Mouse (Mus musculus) heart, embryonic 16.5 days (tissue): ENCODE measurements around the gene Lemd2. TPM values are rescaled to one million over a fixed set of nuclear protein-coding genes. Genes with fewer than 3 reads are reported as not detected.
A peak's percentile ranks its signal among the peaks of the same experiment; 100 is the strongest.

Experiments
- ATAC-seq: fragments of 200-750 bp; cut with Nextera tagmentation; replicated peaks from 2 replicates; pipeline ENCODE4 v1.8.0; 2017; ENCODE audit warnings: moderate number of reproducible peaks; ENCODE audit not compliant: insufficient read depth, low FRiP score; ENCODE audit errors: extremely low read depth
- H3K27ac ChIP-seq: fragments of 300-500 bp; sonication (generic); 2 replicates; pipeline ENCODE4 v1.5.1; 2014; ENCODE audit warnings: mild to moderate bottlenecking, low read length, control low read depth, moderate library complexity
- H3K27me3 ChIP-seq: fragments of 300-500 bp; sonication (generic); 2 replicates; pipeline ENCODE4 v1.6.1; 2014; ENCODE audit warnings: low read length, mixed read lengths; ENCODE audit not compliant: control insufficient read depth, insufficient read depth
- H3K36me3 ChIP-seq: fragments of 300-500 bp; sonication (generic); 2 replicates; pipeline ENCODE4 v1.6.1; 2014; ENCODE audit not compliant: control insufficient read depth, insufficient read depth
- H3K4me1 ChIP-seq: fragments of 300-500 bp; sonication (generic); 2 replicates; pipeline ENCODE4 v1.6.1; 2014; ENCODE audit warnings: low read length, mixed read lengths; ENCODE audit not compliant: control insufficient read depth, insufficient read depth
- H3K4me2 ChIP-seq: fragments of 300-500 bp; sonication (generic); 2 replicates; pipeline ENCODE4 v1.6.1; 2014; ENCODE audit warnings: low read depth, mild to moderate bottlenecking, control low read depth, low read length
- H3K4me3 ChIP-seq: fragments of 300-500 bp; sonication (generic); 2 replicates; pipeline ENCODE4 v1.5.1; 2014; ENCODE audit warnings: mild to moderate bottlenecking, control low read depth, low read length
- H3K9ac ChIP-seq: fragments of 300-500 bp; sonication (generic); 2 replicates; pipeline ENCODE4 v1.6.1; 2014; ENCODE audit warnings: low read length, control low read depth
- H3K9me3 ChIP-seq: fragments of 300-500 bp; sonication (generic); replicated peaks from 2 replicates; pipeline ENCODE4 v1.6.1; 2016; ENCODE audit warnings: low read length; ENCODE audit not compliant: control insufficient read depth
- WGBS: fragments of 180-500 bp; shearing (Covaris S2); extraction: QIAGEN DNeasy Blood & Tissue Kit; methylation state at CpG from one replicate; pipeline ENCODE4 v1.1.7; 2014; 5-methylcytosine and 5-hydroxymethylcytosine counted together
- polyA plus RNA-seq: library from polyadenylated mRNA; unstranded; fragments of >200 nt; fragmentation: Nextera tagmentation; extraction: Ambion mirVana; gene quantifications from 2 replicates; pipeline ENCODE4 v1.2.1, GENCODE M21; 2015

The Lemd2 gene
- 6.3 and 8.7 TPM in 2 replicates for polyA plus RNA-seq

GRCm38 (mm10) chr17:27204075-27204909 is at the start of gene Lemd2:
TSS of gene Lemd2 (minus strand) at chr17:27204469.
- peaks cover 8% of the 10 kb centered on the region for H3K4me1 ChIP-seq
- H3K36me3 ChIP-seq: peaks cover 12% of the 10 kb centered on the region
- 0 out of 2 replicates have a peak, but pooled peaks cover 4% of the 10 kb centered on the region for H3K9me3 ChIP-seq
- H3K4me2 ChIP-seq: peak within 1 kb of the TSS; percentile 74
- peak within 1 kb of the TSS; percentile 73 for H3K4me3 ChIP-seq
- ATAC-seq: peak; percentile 97
- 4% methylated on average over 68 of the region's 97 CpGs for WGBS
- H3K9ac ChIP-seq: peak within 1 kb of the TSS; percentile 85
- H3K27ac ChIP-seq: peak within 1 kb of the TSS; percentile 89
- H3K27me3 ChIP-seq: 0 out of 2 replicates have a peak, but pooled peaks cover 3% of the 10 kb centered on the region

GRCm38 (mm10) chr17:27251150-27251549 is 46.9 kb upstream of the Lemd2 start:
- H3K36me3 ChIP-seq: no peaks in the 10 kb centered on the region

GRCm38 (mm10) chr17:27250461-27250860 is 46.2 kb upstream of the Lemd2 start:
- no peak overlapping the region for H3K4me2 ChIP-seq
- H3K36me3 ChIP-seq: no peaks in the 10 kb centered on the region
- peaks cover 2% of the 10 kb centered on the region; the same call in 1 of the 2 replicates for H3K27me3 ChIP-seq
- H3K9me3 ChIP-seq: no peaks in the 10 kb centered on the region
- H3K9ac ChIP-seq: no peak overlapping the region
- no peak for ATAC-seq
- no peak overlapping the region for H3K27ac ChIP-seq
- H3K4me1 ChIP-seq: peaks cover 12% of the 10 kb centered on the region
- H3K4me3 ChIP-seq: no peak overlapping the region
- WGBS: 23% methylated on average over 4 of the region's 4 CpGs

More at GRCm38 (mm10) chr17:27251150-27251549, 46.9 kb upstream of the Lemd2 start:
- H3K4me2 ChIP-seq: no peak overlapping the region
- no peak for ATAC-seq
- H3K27ac ChIP-seq: no peak overlapping the region
- no peaks in the 10 kb centered on the region for H3K9me3 ChIP-seq
- H3K4me1 ChIP-seq: peaks cover 7% of the 10 kb centered on the region; the same call in 1 of the 2 replicates
- peaks cover 3% of the 10 kb centered on the region for H3K27me3 ChIP-seq
- WGBS: 74% methylated on average over 6 of the region's 6 CpGs
- H3K9ac ChIP-seq: no peak overlapping the region
- H3K4me3 ChIP-seq: no peak overlapping the region

- H3K27ac ChIP-seq: no peak overlapping the region
- H3K27me3 ChIP-seq: peaks cover 2% of the 10 kb centered on the region; the same call in 1 of the 2 replicates
- ATAC-seq: no peak
- H3K36me3 ChIP-seq: no peaks in the 10 kb centered on the region
- H3K9me3 ChIP-seq: no peaks in the 10 kb centered on the region
- H3K4me3 ChIP-seq: no peak overlapping the region
- H3K9ac ChIP-seq: no peak overlapping the region
- H3K4me1 ChIP-seq: peaks cover 14% of the 10 kb centered on the region
- WGBS: 85% methylated on average over 3 of the region's 3 CpGs
- no peak overlapping the region for H3K4me2 ChIP-seq
Measured at GRCm38 (mm10) chr17:27249073-27249472, 44.8 kb upstream of the Lemd2 start.

- Histone ChIP-seq H3K36me3 (no peaks in the 10 kb centered on the region), H3K9me3 (no peaks in the 10 kb centered on the region), H3K4me2 (no peak overlapping the region), H3K9ac (no peak overlapping the region), H3K4me3 (no peak overlapping the region), H3K27me3 (peaks cover 2% of the 10 kb centered on the region; the same call in 1 of the 2 replicates), H3K4me1 (peaks cover 14% of the 10 kb centered on the region), H3K27ac (no peak overlapping the region)
- WGBS: 74% methylated on average over 6 of the region's 6 CpGs
- no peak for ATAC-seq
Measured at GRCm38 (mm10) chr17:27247680-27248386, 43.6 kb upstream of the Lemd2 start.

GRCm38 (mm10) chr17:27245851-27246381 is 41.6 kb upstream of the Lemd2 start:
- H3K9me3 ChIP-seq: no peaks in the 10 kb centered on the region
- peak overlapping the region; percentile 79 for H3K27ac ChIP-seq
- no peak overlapping the region for H3K9ac ChIP-seq
- no peaks in the 10 kb centered on the region for H3K36me3 ChIP-seq
- H3K4me3 ChIP-seq: no peak overlapping the region
- peaks cover 2% of the 10 kb centered on the region; the same call in 1 of the 2 replicates for H3K27me3 ChIP-seq
- peaks cover 33% of the 10 kb centered on the region for H3K4me1 ChIP-seq
- ATAC-seq: peak; percentile 59
- no peak overlapping the region for H3K4me2 ChIP-seq
- WGBS: 32% methylated on average over 10 of the region's 10 CpGs

- Histone ChIP-seq H3K9me3 (no peaks in the 10 kb centered on the region), H3K4me2 (no peak overlapping the region), H3K9ac (no peak overlapping the region), H3K27me3 (peaks cover 2% of the 10 kb centered on the region; the same call in 1 of the 2 replicates), H3K27ac (no peak overlapping the region), H3K4me1 (peaks cover 43% of the 10 kb centered on the region), H3K36me3 (no peaks in the 10 kb centered on the region), H3K4me3 (no peak overlapping the region)
- ATAC-seq: no peak
- 53% methylated on average over 4 of the region's 4 CpGs for WGBS
Measured at GRCm38 (mm10) chr17:27244912-27245311, 40.6 kb upstream of the Lemd2 start.

GRCm38 (mm10) chr17:27242194-27243189 is 38.2 kb upstream of the Lemd2 start:
- H3K4me3 ChIP-seq: no peak overlapping the region
- 28% methylated on average over 18 of the region's 18 CpGs for WGBS
- H3K9ac ChIP-seq: no peak overlapping the region
- peaks cover 39% of the 10 kb centered on the region for H3K4me1 ChIP-seq
- no peaks in the 10 kb centered on the region for H3K36me3 ChIP-seq
- peak; percentile 67; the same call in 1 of the 2 replicates for ATAC-seq
- peak overlapping the region; percentile 42 for H3K4me2 ChIP-seq
- no peaks in the 10 kb centered on the region for H3K9me3 ChIP-seq
- peak overlapping the region; percentile 63 for H3K27ac ChIP-seq
- no peaks in the 10 kb centered on the region for H3K27me3 ChIP-seq
